Mouse (Mus musculus): ENCODE data around the gene Sytl1.

- TF ChIP-seq POLR2A (IDR thresholded peaks at IDR 0.05; ENCODE audit: low read depth, low read length), result no peak
- TF ChIP-seq CTCF (IDR thresholded peaks at IDR 0.05; ENCODE audit: borderline replicate concordance, insufficient read depth, low read length), result no peak
These were observed 6.1 kb downstream of the Sytl1 start for GRCm38 (mm10) chr4:133256820-133257219.
